Mouse (Mus musculus) gastrocnemius, postnatal 4 days (tissue): ENCODE results near the gene D7Ertd443e. TPM values are rescaled to one million over a fixed set of nuclear protein-coding genes. Genes with fewer than 3 reads are reported as not detected.

Experiments used
- DNase-seq, 2 experiments: peaks; one replicate each; pipeline ENCODE4 v3.0.0; 2021 to 2022; ENCODE audit warnings: low spot score in 2 of 2, mixed read lengths in 2 of 2
- total RNA-seq, 2 experiments: library from RNA; stranded (reverse); gene quantifications; 2 replicates each; pipeline ENCODE4 v1.2.3; 2021

D7Ertd443e gene
- total RNA-seq, 2 experiments from 2014 or later: 0.08 TPM; not detected in 1

- DNase-seq: no peak
Observed at GRCm38 (mm10) chr7:134229899-134230298, 155.6 kb downstream of the D7Ertd443e start.

GRCm38 (mm10) chr7:134227773-134228455 is 157.5 kb downstream of the D7Ertd443e start:
- no peak for DNase-seq

- no peak for DNase-seq
Observed at GRCm38 (mm10) chr7:134227101-134227500, 158.4 kb downstream of the D7Ertd443e start.

GRCm38 (mm10) chr7:134226231-134226630 is 159.2 kb downstream of the D7Ertd443e start:
- no peak for DNase-seq

GRCm38 (mm10) chr7:134224741-134225612 is 160.5 kb downstream of the D7Ertd443e start:
- peak; percentile 68 to 86 for DNase-seq

- DNase-seq: peak in 1 of 2 experiments; percentile 28
Observed at GRCm38 (mm10) chr7:134224421-134224740, 161.1 kb downstream of the D7Ertd443e start.

- DNase-seq: peak; percentile 70 to 86
Observed at GRCm38 (mm10) chr7:134223444-134224161, 161.9 kb downstream of the D7Ertd443e start.

Other genes with a start within 250 kb of the D7Ertd443e start
- gene Adam12, start 153.5 kb downstream of the D7Ertd443e start, total RNA-seq: 10 to 100 TPM; 39.4 to 41.8 TPM